Mouse (Mus musculus) layer of hippocampus, adult 18-20 months (tissue): ENCODE data around the gene Megf11. TPM values are rescaled to one million over a fixed set of nuclear protein-coding genes. Genes with fewer than 3 reads are reported as not detected.

Source experiments
- DNase-seq, 2 experiments: peaks; one replicate each; pipeline ENCODE4 v3.0.0; 2022; ENCODE audit warnings: low spot score in 2 of 2
- microRNA-seq, 2 experiments: library from miRNA; unstranded; fragments of <30 nt; microRNA quantifications; one replicate each; pipeline ENCODE4 v1.2.0; 2021
- total RNA-seq, 2 experiments: library from RNA; stranded (reverse); gene quantifications; 2 replicates each; pipeline ENCODE4 v1.2.3; 2021

Gene Megf11
- total RNA-seq, 2 experiments from 2014 or later = 12.7 to 14.3 TPM

- peak; percentile 92 to 96 for DNase-seq
These were observed 352.2 kb downstream of the Megf11 start, which contains the start of gene Rab11a for GRCm38 (mm10) chr9:64737406-64738201. Rab11a (minus strand) TSS chr9:64737758.

GRCm38 (mm10) chr9:64739001-64739400 is 353.6 kb downstream of the Megf11 start:
- no peak for DNase-seq

GRCm38 (mm10) chr9:64742453-64742852 is 357.0 kb downstream of the Megf11 start:
- DNase-seq = no peak

GRCm38 (mm10) chr9:64747735-64748134 is 362.3 kb downstream of the Megf11 start:
- DNase-seq = no peak

- no peak for DNase-seq
These were observed 363.9 kb downstream of the Megf11 start for GRCm38 (mm10) chr9:64749314-64749713.

GRCm38 (mm10) chr9:64752575-64752974 is 367.1 kb downstream of the Megf11 start:
- DNase-seq = no peak

GRCm38 (mm10) chr9:64758052-64758451 is 372.6 kb downstream of the Megf11 start:
- DNase-seq = no peak

Small RNA genes lying within 50 kb of the gene (microRNA-seq; reads per million reads assigned to microRNA genes)
- gene Gm47308 = 0 reads per million in 2 experiments

Other genes starting within 250 kb of the Megf11 start
- gene Zwilch, start 212.5 kb upstream of the Megf11 start, total RNA-seq = 1 to 10 TPM; 2.2 to 3.1 TPM
- gene Rpl4, start 212.3 kb upstream of the Megf11 start, total RNA-seq = 100 to 1,000 TPM; 658 to 671 TPM
- gene Snapc5, start 206.4 kb upstream of the Megf11 start, total RNA-seq = 10 to 100 TPM; 15.6 to 19.6 TPM
- gene Uchl4, start 150.4 kb upstream of the Megf11 start, total RNA-seq = 1 to 10 TPM; 2.4 to 2.9 TPM
- 100 to 1,000 TPM; 354 to 355 TPM for gene Map2k1, start 132.0 kb upstream of the Megf11 start, total RNA-seq
- gene Tipin, start 104.0 kb upstream of the Megf11 start, total RNA-seq = 10 to 100 TPM; 11.8 to 15.2 TPM
- gene Dis3l, start 44.3 kb upstream of the Megf11 start, total RNA-seq = 10 to 100 TPM; 26.3 to 30.0 TPM